Mouse (Mus musculus): ENCODE data around the gene Nus1.

Gene Nus1

GRCm38 (mm10) chr10:52417299-52417997, at the start of gene Nus1:
TSS of gene Nus1 (plus strand) at chr10:52417547.
- DNase-seq (ENCODE audit: low read depth, low spot score): peak; percentile 94

GRCm38 (mm10) chr10:52368376-52368775, 49.0 kb upstream of the Nus1 start:
- no peak for DNase-seq (ENCODE audit: low read depth, low spot score)

- DNase-seq (ENCODE audit: low read depth, low spot score): no peak
Measured at GRCm38 (mm10) chr10:52373834-52374233, 43.5 kb upstream of the Nus1 start.

- no peak for DNase-seq (ENCODE audit: low read depth, low spot score)
Measured at GRCm38 (mm10) chr10:52374651-52375050, 42.7 kb upstream of the Nus1 start.

DNA sequence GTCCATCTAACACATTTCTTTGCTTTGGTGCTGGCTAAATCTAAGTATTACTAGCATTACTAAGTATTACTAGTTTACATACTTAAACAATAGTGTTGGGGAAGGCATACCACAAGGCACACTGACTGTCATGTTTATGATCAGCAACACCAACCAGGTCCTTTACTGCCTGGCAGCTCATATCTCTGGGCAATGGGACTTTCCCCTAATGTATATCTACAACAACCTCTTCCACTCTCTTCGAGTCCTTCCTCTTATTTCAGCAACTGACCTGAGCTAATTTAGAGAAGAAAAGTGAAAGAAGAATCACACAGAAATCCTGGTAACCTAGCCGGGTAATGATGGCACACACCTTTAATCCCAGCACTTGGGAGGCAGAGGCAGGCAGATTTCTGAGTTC, 40.9 kb upstream of the Nus1 start:
- DNase-seq (ENCODE audit: low read depth, low spot score): no peak

DNA sequence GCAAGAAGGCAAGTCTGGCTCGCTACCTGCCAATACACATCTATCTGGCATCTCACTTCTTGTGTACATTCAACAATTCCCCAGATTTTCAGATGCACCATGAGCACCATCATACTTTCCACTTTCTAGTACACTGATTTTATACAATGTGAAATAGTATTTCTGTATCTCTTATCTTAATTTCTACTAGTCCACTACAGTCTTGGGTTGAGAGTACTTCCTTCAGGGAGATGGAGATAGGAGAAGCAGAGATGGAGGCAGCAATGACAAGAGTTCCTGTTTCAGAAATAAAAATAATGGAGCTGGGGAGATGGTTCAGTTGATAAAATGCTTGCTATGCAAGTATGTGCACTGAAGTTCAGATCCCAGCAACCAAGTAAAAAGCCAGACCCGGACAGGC, 39.5 kb upstream of the Nus1 start:
- DNase-seq (ENCODE audit: low read depth, low spot score): no peak

GRCm38 (mm10) chr10:52381321-52381801, 36.0 kb upstream of the Nus1 start:
- peak; percentile 7 for DNase-seq (ENCODE audit: low read depth, low spot score)

DNA sequence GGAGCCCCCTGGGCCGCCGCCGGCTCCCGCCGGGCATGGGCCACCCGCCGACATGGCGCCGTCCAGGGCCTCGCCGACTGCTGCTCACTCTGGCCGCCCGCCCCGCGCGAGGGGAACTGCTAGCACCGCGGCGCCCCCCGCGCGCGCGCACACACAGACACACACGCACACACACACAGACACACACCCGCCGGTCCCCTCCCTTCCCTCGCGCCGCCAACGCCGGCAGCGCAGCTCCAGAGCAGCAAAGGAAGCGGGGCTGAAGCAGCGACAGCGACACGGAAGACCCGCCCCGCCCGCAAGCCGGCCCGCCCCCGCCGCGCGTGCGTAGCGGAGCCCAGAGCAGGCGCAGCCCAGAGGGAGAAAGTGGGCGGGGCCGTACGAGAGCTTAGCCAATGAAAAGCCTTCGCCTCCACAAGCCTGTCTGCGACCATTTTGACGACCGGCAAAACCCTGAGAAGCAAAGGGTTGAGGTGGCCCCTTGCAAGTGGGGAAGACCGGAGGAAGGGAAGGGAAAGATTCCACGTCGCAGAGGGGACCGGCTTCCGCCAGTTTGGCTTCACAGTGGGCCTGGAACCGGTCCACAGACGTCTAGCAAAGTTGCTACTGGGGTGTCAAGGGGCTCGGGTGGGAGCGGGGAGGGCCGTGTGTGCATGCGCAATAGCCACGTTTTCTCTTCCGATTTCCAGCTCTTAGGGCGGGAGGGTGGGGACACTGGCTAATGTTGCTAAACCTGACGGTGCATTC, 35.3 kb upstream of the Nus1 start, which contains the start of gene Gopc:
TSS of gene Gopc (minus strand) at position 280 of the 747 bp plus-strand sequence.
- peak; percentile 94 for DNase-seq (ENCODE audit: low read depth, low spot score)

- no peak for DNase-seq (ENCODE audit: low read depth, low spot score)
Measured at GRCm38 (mm10) chr10:52383022-52383421, 34.3 kb upstream of the Nus1 start.

DNA sequence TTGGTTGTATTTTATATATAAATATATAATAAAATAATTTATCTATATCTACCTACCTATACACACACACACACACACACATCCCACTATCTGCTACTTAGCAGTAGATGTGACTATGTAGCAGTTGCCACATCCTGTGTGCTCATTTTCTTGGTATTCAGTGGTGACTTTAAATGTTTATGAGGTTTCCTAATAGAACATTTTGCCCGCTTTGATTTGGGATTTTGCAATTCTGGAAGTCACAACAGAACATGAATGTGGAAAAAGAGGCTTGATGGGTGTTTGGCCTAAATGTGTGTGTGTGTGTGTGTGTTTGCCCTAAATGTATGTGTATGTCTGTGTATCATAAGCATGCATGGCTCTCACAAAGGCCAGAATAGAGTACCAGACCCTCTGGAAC, 33.8 kb upstream of the Nus1 start:
- DNase-seq (ENCODE audit: low read depth, low spot score): no peak

DNA sequence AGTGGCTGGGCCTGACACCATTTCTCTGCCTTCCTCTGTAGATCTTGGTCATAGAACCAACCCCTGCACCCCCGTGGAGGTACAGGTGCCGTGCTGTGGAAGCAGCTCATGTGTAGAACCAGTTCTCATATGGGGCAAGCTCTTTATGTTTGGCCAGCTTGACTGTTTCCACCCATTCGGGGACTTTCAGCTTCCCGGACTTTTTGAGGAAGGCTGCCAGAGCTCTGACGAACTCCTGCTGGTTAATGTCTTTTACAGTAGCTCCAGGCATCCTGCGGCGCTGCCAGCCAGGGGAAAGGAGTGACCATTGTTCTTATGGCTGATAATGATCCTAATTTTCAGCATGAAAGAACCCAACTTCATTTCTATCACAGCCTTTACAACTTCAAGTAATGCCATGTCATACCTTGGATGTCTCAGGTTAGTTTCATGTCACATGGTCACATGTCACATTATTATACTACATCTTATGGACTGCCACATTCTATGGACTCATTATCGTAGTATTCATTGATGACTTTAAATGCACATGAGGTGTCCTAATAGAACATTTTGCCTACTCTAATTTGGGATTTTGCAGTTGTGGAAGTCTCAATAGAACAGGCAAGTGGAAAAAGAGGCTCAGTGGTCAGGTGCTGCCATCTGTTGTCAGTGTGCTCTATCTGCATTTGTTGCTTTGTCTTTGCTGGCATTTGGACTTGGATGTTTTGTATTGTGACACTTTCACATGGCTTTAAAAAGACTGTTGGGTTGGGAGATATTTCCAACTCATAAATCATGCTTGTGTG, 32.3 kb upstream of the Nus1 start:
- DNase-seq (ENCODE audit: low read depth, low spot score): peak; percentile 36

DNA sequence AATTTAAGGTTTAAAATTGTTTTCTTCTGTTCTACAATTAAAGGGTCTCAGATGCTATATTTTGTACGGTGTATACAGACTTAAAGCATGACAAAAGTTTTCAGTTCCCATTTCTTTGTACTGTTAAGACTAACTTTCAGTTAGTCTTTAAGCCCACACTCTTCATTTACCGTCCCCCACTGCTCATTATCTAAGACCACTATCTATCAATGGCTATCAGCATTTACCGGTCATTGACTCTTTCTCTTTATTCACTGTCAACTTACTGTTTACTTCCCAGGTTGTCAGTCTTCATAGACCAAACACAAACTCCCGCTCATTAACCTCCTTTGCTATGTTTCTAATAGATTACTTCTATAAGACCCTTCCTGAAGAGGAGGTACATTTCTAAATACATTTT, 30.2 kb upstream of the Nus1 start:
- no peak for DNase-seq (ENCODE audit: low read depth, low spot score)

GRCm38 (mm10) chr10:52388922-52389430, 28.4 kb upstream of the Nus1 start, which contains the start of gene Nepn:
TSS of gene Nepn (plus strand) at chr10:52388972.
- no peak for DNase-seq (ENCODE audit: low read depth, low spot score)

GRCm38 (mm10) chr10:52389438-52389837, 27.9 kb upstream of the Nus1 start:
- DNase-seq (ENCODE audit: low read depth, low spot score): peak; percentile 7

DNA sequence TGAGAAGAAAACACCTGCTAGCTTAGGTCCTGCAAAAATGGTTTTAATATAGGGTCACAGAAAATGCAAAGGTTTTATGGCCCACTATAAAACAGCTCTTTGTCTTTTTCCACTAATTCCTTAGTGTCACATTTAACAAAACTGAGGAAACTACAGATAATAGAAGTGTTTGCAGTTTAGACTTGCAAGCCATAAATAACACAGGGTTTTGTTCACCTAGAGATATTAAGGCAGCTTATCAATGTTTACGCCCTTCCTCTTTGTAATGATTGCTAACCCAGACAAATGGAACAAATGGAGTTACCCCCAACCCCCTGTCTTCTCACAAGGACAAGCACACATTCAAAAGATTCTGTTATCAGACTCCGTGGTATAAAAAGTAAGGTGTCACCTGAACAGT, 26.1 kb upstream of the Nus1 start:
- DNase-seq (ENCODE audit: low read depth, low spot score): no peak

- DNase-seq (ENCODE audit: low read depth, low spot score): no peak
Measured at GRCm38 (mm10) chr10:52396647-52397046, 20.7 kb upstream of the Nus1 start.

DNA sequence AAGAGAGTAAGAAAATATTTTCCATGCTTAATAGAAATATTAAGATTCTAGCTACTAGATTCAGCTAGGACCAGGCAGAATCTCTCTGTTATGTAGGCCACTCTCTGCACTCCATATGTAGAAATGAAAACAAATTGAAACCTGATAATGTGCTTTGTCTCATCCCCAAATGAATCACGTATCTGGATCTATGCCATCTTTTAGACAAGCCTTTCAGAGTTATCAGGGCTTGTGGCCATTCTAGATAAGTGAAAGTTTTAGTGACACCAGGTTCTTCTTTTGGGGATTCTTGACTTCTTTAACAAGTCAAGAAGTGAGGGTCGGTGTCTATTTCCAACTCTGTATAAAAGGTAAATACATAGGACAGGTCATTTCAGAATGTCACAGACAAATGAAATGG, 18.6 kb upstream of the Nus1 start:
- DNase-seq (ENCODE audit: low read depth, low spot score): no peak

DNA sequence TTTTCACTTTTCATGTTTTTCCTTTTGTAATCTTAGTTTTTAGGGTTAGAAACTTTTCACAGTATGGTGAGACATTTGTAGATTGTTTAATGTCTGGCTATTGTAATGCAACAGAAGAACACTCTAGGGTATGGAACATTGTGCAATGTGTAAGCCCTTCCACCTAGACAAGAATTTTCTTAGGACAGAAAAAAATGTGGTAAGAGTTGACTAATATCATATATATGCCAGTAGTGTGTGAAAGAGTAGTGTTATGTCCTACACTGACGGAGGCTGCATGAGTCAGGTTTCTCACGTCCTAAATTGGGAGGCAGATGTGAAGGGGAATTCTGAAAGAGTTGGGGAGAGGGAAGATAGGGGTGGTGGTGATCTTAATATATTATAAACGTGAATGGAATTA, 17.6 kb upstream of the Nus1 start:
- no peak for DNase-seq (ENCODE audit: low read depth, low spot score)

GRCm38 (mm10) chr10:52405160-52405559, 12.2 kb upstream of the Nus1 start:
- DNase-seq (ENCODE audit: low read depth, low spot score): no peak

DNA sequence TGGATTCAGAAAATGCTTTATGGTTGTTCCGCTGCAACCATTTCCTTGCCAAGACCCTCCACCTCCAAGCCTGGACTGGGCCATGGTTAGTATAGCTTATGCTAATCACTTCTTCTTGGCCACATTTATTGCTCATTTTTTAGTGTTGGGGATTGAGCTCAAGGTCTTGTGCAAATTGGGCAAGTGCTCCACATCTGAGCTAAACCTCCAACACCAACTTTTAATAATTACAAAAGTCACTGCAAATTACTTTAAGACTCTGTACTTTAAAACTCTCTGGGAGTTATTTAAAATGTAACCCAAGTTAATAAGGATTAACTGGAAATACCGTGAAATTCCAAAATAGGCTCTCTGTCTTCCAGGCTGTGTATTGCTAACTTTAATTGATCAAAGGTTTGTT, 9.8 kb upstream of the Nus1 start:
- DNase-seq (ENCODE audit: low read depth, low spot score): no peak

DNA sequence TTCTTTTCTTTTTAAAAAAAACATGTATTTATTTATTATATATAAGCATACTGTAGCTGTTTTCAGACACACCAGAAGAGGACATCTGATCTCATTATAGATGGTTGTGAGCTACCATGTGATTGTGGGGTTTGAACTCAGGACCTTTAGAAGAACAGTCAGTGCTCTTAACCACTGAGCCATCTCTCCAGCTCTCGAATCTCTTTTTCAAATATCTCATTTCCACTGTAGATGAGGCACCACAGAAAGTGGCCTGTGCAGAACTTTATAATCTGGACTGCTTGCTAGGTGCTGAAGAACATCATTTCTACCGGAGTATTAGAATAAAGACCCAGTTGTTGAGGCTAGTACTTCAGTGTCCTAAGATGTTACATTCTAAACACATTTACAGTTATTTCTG, 2.3 kb upstream of the Nus1 start:
- no peak for DNase-seq (ENCODE audit: low read depth, low spot score)

DNA sequence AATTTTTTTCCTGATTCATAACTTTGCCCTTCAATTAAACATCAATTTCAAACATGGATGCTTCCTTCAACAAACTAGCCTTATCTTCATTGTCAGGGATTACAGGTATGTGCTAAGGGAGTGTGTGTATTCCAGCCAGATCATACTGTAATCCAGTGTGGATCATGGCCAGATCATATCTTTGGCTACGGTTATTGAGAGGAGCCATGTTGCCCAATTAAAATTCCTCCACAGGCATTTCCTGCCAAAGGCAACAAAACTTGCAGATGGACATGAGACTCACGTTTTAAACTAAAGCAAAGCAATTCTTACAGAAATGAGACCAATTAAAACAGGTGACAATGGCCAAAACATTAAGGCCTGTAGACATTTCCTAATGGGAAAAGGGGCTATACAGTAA, 889 bp upstream of the Nus1 start:
- DNase-seq (ENCODE audit: low read depth, low spot score): no peak
